Mouse (Mus musculus): ENCODE measurements around the gene Sct.

- TF ChIP-seq POLR2A (IDR thresholded peaks at IDR 0.05; ENCODE audit: insufficient read depth, low read length) (no peak), CTCF (IDR thresholded peaks at IDR 0.05; ENCODE audit: low read depth, low read length) (no peak), EP300 (IDR thresholded peaks at IDR 0.05; ENCODE audit: insufficient read depth, low read depth, low read length) (no peak)
These were observed 13.1 kb upstream of the Sct start, which contains the start of gene Drd4 for GRCm38 (mm10) chr7:141291921-141292582.
